Mouse (Mus musculus) embryonic fibroblast, embryonic 13.5 days (primary cell): ENCODE data around the gene Sapcd2.

Experiments
- CTCF ChIP-seq: IDR thresholded peaks from 2 replicates; pipeline ENCODE4 v1.5.1; 2011; ENCODE audit warnings: mild to moderate bottlenecking, control low read depth, low read length, moderate library complexity, borderline replicate concordance; ENCODE audit not compliant: insufficient read depth
- POLR2A ChIP-seq: IDR thresholded peaks from 2 replicates; pipeline ENCODE4 v1.6.1; 2011; ENCODE audit warnings: low read depth, mild to moderate bottlenecking, control low read depth, low read length, moderate library complexity

DNA sequence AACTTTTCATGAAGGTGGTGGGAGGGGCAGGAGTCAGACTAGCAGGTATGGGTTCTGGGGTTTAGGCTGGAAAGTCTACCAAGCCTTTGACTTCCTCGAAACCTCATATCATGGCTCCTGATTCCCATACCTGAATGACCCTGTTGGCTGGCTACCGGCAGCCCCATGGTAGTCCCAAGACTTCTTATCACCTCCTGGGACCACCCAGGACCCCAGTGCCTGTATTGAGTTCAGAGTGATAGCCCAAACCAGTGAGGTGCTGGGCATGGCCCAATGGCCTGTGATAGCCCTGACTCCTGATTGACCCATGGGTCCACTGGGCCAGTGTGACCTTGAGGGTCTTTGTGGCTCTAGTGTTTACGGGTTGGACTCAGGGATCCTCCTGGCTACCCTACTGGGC, 21.4 kb upstream of the Sapcd2 start:
- TF ChIP-seq CTCF: no peak
- TF ChIP-seq POLR2A: no peak
